Mouse (Mus musculus): ENCODE measurements at regions not wholly inside any gene's neighbourhood (a gene's known extent, or its start where the extent isn't known, plus 50 kb on each side); places are given as distances from the start of the nearest gene placed in this dataset.

DNA sequence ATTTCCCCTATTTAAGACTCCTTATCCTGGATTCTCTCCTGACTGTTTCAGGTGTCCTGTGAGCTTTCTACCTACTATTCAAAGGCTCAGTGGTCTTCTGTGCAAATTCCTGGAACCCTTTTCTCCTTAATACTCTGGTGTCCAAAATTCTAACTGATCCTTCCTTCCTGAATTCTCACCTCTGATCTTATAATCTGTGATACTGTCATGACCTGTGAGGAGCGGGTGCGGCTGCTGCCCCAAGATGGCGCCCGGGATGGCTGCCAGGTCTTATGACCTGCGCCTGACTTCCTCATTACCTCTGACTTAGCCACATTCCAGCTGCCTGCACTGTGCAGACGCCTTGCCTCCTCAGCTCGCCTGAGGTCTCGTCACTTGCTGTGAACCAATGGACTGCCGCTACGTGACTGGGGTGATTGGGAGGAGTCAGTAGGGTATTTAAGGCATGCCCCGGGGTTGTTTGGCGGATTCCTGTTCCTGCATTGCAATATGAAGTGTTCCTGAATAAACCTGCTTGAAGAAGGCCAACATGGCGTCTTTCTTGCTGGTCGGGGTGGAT is 131.2 kb downstream of the Ptbp2 start:
- no peak for ATAC-seq (replicated peaks in 1 of 2; ENCODE audit: insufficient read depth in 1 of 2, low FRiP score in 2 of 2, low TSS enrichment in 1 of 2, low read depth in 1 of 2, poor library complexity in 2 of 2, severe bottlenecking in 2 of 2)

DNA sequence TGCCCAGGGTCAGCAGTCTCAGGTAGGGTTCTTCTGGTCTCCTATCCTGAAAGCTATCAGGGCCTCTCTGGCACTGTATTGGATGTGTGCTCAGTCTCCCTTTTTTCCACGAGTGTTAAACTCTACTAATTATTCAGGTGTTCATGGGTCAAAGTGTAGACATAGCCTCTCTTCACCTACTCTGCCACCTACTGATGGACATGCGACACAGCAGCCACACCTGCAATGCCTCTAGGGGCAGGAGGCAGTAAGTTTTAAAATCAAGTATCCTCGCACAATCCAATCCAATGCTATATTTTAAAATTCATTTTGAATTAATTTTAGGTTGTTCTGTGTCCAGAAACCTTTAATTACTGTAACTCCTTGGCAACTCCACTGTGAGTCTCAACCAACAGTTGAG is 145.6 kb downstream of the Ptbp2 start:
- ATAC-seq (replicated peaks in 1 of 2; ENCODE audit: insufficient read depth in 1 of 2, low FRiP score in 2 of 2, low TSS enrichment in 1 of 2, low read depth in 1 of 2, poor library complexity in 2 of 2, severe bottlenecking in 2 of 2) = no peak

DNA sequence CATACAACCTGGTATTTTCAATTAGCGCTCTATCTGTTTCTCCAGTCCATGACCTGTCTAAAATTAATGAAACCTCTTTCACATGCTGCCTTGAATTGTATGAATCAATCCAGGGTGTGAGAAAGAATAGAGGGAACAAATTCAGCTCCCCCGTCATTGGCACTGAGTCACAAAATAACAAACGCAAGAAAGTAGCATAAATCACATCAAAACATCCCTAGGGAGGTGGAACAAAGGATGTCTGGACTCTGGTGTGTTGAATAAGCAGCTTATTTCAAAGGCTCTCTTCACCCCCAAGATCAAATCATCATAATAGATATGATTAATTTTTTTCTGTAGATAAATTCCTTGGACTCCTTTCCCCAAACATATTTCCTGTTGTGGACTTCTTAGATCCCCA is 148.6 kb downstream of the Ptbp2 start:
- no peak for ATAC-seq (replicated peaks in 1 of 2; ENCODE audit: insufficient read depth in 1 of 2, low FRiP score in 2 of 2, low TSS enrichment in 1 of 2, low read depth in 1 of 2, poor library complexity in 2 of 2, severe bottlenecking in 2 of 2)

DNA sequence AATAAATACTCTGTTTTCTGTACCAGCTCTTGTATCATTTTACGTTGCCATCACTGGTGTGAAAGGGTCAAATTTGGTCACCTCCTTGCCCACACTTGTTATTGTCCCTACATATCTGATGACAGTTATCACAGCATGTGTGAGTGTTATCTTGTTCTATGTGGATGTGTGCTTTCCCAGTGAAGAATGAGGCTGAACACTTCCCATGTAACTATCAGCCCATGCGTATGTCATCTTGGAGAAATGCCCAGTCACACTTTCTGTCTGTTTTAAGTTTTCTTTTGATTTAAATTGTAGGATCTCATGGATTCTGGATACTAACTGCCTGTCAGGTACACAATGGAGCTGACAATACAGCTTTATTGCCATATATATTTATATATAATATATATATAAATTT is 150.8 kb downstream of the Ptbp2 start:
- no peak for ATAC-seq (replicated peaks in 1 of 2; ENCODE audit: insufficient read depth in 1 of 2, low FRiP score in 2 of 2, low TSS enrichment in 1 of 2, low read depth in 1 of 2, poor library complexity in 2 of 2, severe bottlenecking in 2 of 2)

DNA sequence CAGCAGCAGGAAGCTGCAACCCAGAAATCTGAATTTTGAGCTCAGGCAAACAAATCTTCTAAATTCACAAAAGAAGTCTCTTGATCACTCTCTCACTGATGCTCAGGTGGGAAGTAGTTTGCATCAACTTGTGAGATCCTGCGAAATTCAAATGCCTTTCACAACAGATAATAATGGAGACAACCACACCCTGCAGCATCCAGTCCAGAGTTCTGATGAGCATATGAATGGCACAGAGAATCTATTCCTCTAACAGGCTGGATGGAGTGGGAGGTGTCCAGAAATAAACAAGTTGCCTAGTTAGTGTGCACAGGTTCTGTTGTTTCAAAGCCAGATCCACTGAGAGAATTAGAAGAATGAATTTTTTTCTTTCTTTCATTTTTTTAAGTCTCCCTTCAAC is 178.2 kb downstream of the Ptbp2 start:
- no peak for ATAC-seq (replicated peaks in 1 of 2; ENCODE audit: insufficient read depth in 1 of 2, low FRiP score in 2 of 2, low TSS enrichment in 1 of 2, low read depth in 1 of 2, poor library complexity in 2 of 2, severe bottlenecking in 2 of 2)

DNA sequence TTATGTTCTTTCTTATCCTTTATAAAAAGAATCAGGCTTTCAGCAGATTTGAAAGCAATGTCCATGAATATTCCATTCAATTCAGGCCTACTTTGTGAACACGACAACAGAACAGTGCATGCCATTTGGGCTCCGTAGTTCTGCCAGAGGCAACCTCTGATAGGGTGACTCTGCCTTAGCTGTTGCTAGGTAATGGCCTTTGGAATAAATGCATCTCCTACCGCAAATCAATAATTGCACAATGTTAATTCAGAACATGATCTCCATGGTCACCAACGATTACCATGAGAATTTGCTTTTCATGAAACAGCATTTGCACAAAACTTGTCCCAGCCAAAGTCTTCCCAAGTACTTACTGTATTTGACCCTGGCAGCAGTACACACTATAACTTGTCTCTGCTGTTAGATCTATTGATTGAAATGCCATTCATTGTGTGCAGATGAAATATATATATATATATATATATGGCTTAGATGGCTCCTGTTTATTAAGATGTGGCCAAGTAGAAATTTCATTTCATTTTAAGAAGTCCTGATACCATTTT is 195.3 kb downstream of the Ptbp2 start:
- no peak for ATAC-seq (replicated peaks in 1 of 2; ENCODE audit: insufficient read depth in 1 of 2, low FRiP score in 2 of 2, low TSS enrichment in 1 of 2, low read depth in 1 of 2, poor library complexity in 2 of 2, severe bottlenecking in 2 of 2)

DNA sequence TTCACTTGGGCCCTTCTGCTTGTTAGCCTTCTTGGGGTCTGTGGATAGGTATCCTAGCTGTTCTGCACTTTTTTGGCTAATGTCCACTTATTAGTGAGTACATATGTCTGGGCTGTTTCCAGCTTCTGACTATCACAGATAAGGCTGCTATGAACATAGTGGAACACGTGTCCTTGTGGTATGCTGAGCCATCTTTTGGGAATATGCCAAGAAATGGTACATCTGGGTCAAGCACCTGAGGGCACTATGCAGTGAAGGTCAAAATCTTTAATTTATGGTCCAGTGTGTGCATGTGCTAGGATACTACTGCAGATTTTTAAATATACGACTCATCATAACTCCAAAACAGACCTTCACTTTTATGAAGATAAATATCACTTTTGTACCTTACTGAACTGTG is 196.3 kb downstream of the Ptbp2 start:
- ATAC-seq (replicated peaks in 1 of 2; ENCODE audit: insufficient read depth in 1 of 2, low FRiP score in 2 of 2, low TSS enrichment in 1 of 2, low read depth in 1 of 2, poor library complexity in 2 of 2, severe bottlenecking in 2 of 2) = no peak

DNA sequence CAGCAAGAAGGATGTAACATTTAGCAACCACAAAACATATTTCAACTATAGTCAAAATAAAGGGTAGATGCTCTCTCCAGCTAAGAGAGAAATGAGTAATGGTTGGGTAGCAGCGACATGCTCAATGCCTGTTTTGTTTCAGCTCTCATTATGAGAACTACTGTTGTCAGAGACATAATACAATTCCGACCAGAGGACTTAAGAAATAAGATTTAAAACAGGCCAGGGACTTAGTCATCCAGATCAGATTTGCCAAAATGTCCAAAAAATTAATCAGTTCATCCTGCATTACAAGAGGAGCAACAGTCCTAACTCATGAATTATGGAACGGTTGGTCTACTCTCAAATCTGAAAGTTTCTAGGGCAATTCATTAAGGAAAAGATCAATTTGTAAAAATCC is 208.8 kb downstream of the Ptbp2 start:
- no peak for ATAC-seq (replicated peaks in 1 of 2; ENCODE audit: insufficient read depth in 1 of 2, low FRiP score in 2 of 2, low TSS enrichment in 1 of 2, low read depth in 1 of 2, poor library complexity in 2 of 2, severe bottlenecking in 2 of 2)

DNA sequence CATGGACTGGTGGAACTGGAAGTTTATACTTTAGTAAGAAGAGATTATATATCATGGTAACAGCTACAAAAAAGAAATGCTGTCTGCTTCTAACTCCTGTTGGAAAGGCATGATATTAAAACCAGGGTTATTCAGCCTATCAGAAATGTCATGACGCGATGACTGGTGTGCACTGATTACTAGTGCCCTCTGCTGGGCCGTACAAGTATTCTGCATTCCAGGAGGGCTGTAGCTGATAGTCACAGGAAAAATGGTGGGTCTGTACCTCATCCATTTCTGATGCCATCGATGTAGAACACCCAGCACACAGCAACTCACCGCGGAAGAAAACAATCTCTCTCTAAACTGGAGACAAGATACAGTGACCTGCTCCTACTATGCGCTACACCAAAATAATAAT is 246.4 kb downstream of the Ptbp2 start:
- ATAC-seq (replicated peaks in 1 of 2; ENCODE audit: insufficient read depth in 1 of 2, low FRiP score in 2 of 2, low TSS enrichment in 1 of 2, low read depth in 1 of 2, poor library complexity in 2 of 2, severe bottlenecking in 2 of 2) = no peak

DNA sequence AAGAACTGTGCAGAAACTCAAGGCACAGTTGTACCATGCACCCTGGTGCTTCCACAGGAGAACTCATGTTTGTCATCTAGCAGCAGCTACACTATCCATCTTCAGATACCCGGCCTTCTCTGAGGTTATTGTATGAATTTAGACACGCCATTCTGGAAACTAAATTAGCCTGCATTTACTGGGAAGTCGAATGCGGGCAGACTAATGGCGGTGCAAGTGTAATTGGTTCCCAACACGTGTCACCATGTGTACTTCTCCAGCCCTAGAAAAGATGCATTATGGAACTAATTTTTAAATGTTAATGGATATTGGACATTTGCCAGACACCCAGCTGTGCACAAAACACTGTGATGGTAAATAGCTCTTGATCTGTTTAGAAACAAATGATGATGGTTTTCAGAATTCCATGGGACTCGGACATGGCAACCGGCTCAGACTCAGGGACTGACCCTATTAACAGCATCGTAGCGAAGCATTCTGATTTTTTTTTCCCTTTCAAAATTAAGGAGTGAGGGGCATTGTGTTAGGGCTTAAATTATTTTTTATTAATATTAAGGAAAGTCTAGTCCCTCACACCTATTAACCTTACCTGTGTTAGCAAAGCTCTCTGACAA is 259.6 kb downstream of the Ptbp2 start:
- ATAC-seq (replicated peaks in 1 of 2; ENCODE audit: insufficient read depth in 1 of 2, low FRiP score in 2 of 2, low TSS enrichment in 1 of 2, low read depth in 1 of 2, poor library complexity in 2 of 2, severe bottlenecking in 2 of 2) = no peak

DNA sequence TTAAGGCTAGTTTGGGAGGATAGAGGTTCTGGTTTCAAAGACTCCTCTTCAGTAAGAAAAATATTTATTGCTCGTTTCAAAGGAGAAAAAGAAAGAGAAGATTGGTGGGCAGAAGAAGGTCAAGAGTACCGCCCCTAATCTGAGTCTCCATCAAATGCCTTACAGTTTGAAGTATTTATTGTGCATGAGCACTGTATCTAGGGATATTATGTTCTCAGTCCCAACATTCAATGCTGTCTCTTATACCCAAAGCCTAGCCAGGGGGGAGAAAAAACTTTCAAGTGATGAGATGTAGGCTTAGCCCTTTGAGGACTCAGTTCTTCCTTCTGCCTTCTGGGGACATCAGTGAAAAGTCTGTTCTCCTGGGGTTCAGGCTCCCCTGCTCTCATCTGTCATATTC is 271.7 kb downstream of the Ptbp2 start:
- no peak for ATAC-seq (replicated peaks in 1 of 2; ENCODE audit: insufficient read depth in 1 of 2, low FRiP score in 2 of 2, low TSS enrichment in 1 of 2, low read depth in 1 of 2, poor library complexity in 2 of 2, severe bottlenecking in 2 of 2)

DNA sequence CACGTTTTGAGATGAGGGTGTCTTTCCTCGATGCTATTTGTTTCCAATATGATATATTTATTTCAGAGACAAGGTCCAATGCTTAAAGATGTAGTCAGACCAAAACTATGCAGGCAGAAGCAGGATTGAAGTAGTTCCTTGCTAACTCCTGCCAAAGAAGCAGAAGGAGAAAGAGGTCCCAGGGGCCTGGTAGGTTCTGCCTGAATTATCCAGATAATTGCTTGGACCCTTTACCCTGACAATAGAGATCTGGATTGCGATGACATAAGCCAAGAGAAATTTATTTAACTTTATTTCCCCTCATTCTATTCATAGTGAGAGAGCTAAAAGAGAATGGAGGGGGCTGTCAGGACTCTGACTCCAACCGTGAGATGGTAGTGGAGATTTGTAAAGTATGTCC is 275.1 kb downstream of the Ptbp2 start:
- no peak for ATAC-seq (replicated peaks in 1 of 2; ENCODE audit: insufficient read depth in 1 of 2, low FRiP score in 2 of 2, low TSS enrichment in 1 of 2, low read depth in 1 of 2, poor library complexity in 2 of 2, severe bottlenecking in 2 of 2)

DNA sequence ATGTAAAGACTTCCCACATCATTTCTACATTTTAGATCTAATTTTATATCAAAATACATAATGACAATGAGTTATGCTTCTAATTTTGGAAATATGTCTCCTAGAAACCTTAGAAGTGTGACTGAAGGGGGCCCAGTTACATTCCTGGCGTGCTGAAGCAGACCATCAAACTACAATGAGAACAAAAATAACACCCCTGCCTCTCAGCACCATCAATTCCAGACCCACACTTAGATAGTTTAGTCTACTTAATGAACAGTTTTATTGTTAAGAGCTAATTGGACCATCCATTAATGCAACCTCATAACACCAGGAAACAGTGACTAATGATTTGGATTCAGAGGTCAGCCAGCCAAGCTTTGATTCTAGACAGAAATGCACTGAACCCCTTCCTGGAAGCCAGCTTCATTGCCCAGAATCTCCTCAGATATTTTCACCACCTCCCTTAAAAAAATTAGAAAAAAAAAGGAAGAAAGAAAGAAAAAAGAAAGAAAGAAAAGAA is 280.7 kb downstream of the Ptbp2 start:
- no peak for ATAC-seq (replicated peaks in 1 of 2; ENCODE audit: insufficient read depth in 1 of 2, low FRiP score in 2 of 2, low TSS enrichment in 1 of 2, low read depth in 1 of 2, poor library complexity in 2 of 2, severe bottlenecking in 2 of 2)

DNA sequence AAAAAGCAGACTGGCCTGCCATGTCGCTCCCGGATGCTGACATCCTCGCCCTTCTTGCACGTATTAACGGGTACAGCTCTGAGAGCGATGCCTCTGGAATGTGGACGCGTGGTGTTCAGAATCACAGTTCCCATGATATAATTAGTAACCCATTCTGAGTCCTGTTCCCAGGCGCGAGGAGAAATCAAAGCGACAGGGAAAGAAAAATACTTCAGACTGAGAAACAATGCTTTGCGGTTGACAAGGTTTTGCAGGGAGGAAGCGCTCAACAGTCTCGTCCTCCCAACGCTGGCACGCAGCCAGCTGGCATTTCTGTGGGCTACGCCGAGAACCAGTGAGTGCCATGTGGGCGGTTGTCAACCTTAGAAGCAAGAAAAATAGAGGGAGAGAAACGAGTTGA is 285.6 kb downstream of the Ptbp2 start:
- peak; percentile 56 to 85; a peak in 3 of 4 replicates for ATAC-seq (replicated peaks in 1 of 2; ENCODE audit: insufficient read depth in 1 of 2, low FRiP score in 2 of 2, low TSS enrichment in 1 of 2, low read depth in 1 of 2, poor library complexity in 2 of 2, severe bottlenecking in 2 of 2)

DNA sequence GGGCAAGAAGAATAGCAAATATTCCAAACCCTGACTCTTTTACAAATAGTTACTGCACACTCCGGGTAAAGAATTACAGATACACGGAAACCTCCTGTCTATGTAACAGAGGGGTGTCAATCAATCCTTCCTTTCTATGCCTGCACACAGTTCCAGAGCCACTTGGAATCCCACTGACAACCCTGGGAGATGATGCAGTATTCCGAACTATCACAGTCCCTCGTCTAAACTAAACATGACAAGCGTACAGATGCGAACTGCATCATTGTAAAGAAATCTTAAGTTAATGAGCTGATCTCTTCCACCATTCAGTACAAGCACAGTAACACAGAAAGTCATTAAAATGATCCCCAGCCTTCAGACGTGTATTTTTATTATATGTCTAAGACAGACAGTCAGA is 286.4 kb downstream of the Ptbp2 start:
- ATAC-seq (replicated peaks in 1 of 2; ENCODE audit: insufficient read depth in 1 of 2, low FRiP score in 2 of 2, low TSS enrichment in 1 of 2, low read depth in 1 of 2, poor library complexity in 2 of 2, severe bottlenecking in 2 of 2) = no peak

DNA sequence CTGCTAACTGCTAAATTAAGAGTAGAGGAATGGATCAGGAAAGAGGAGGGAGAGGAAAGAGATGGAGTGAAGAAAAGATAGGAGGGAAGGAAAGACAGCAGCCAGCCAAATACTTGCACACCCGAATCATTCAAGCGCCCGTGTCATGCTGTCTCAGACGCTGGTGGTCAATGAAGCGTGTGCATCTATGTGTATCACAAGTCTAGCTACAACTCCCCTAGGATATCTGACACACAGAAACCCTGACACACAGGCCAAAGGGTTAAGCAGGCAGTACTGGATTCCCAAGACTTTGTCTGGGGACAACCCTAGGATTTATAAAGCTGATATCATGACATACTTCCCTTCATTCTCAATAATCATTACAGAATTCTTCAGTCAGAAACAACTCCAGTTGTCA is 289.7 kb downstream of the Ptbp2 start:
- no peak for ATAC-seq (replicated peaks in 1 of 2; ENCODE audit: insufficient read depth in 1 of 2, low FRiP score in 2 of 2, low TSS enrichment in 1 of 2, low read depth in 1 of 2, poor library complexity in 2 of 2, severe bottlenecking in 2 of 2)

DNA sequence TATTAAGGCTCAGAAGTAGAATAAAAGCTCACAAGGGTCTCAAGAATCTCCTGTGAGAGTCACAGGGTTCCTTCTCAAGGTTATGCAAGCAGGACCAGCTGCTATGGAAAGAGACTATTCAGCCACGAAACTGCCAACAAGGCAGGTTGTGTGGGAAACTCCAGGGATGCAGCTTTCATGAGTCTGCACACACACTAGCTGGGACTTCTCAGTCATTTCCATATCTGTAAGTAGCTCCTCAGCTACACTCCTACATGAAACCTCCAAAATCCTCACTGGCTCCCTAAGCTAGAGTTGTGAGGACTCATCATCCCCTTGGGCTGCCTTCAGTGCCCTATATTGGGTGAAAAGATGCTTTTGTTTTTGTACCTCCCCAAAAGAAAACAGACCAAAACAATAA is 291.6 kb downstream of the Ptbp2 start:
- no peak for ATAC-seq (replicated peaks in 1 of 2; ENCODE audit: insufficient read depth in 1 of 2, low FRiP score in 2 of 2, low TSS enrichment in 1 of 2, low read depth in 1 of 2, poor library complexity in 2 of 2, severe bottlenecking in 2 of 2)

DNA sequence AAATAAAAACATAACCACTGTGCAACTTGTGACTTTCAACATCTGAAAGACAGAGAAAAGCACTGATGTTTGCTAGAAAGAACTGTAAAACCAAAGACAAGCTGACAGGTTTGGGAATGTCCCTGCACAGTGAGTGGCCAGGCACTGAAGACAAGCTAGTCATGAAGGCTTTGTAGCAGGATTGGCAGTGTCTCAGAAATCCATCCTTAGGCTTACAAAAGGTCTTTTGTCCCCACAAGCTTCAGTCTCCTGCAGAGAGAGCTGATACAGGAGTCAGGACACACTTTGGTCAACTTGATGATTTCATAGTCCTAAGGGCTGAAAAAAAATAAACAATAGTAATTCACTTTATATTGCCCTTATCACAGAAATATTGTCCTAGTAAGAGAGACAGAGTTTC is 294.9 kb downstream of the Ptbp2 start:
- ATAC-seq (replicated peaks in 1 of 2; ENCODE audit: insufficient read depth in 1 of 2, low FRiP score in 2 of 2, low TSS enrichment in 1 of 2, low read depth in 1 of 2, poor library complexity in 2 of 2, severe bottlenecking in 2 of 2) = no peak
